Mouse (Mus musculus): ENCODE results near the gene Rapgef5. TPM values are rescaled to one million over a fixed set of nuclear protein-coding genes. Genes with fewer than 3 reads are reported as not detected.

Gene Rapgef5
- total and polyA plus RNA-seq, 3 experiments: not detected

GRCm38 (mm10) chr12:117702928-117703327, 186.6 kb downstream of the Rapgef5 start:
- no peak overlapping the region for H3K27ac ChIP-seq (ENCODE audit: control insufficient read depth, low read depth, low read length)
- no peaks in the 10 kb centered on the region for H3K36me3 ChIP-seq (ENCODE audit: control insufficient read depth in 1 of 2, insufficient read depth in 2 of 2, low read length in 2 of 2)
- no peak overlapping the region for H3K9ac ChIP-seq (ENCODE audit: control insufficient read depth, low read depth, low read length, poor library complexity, severe bottlenecking)
- no peak for DNase-seq (ENCODE audit: low read depth, low spot score)
- H3K4me1 ChIP-seq (ENCODE audit: control insufficient read depth in 1 of 2, insufficient read depth in 2 of 2, low read length in 2 of 2): no peaks in the 10 kb centered on the region
- H3K79me2 ChIP-seq (ENCODE audit: control insufficient read depth, insufficient read depth, low read length, poor library complexity): no peaks in the 10 kb centered on the region
- H3K9me3 ChIP-seq (replicated peaks; ENCODE audit: insufficient read depth, low read length): no peaks in the 10 kb centered on the region
- TF ChIP-seq ZMIZ1 (IDR thresholded peaks at IDR 0.05; ENCODE audit: low read depth, low read length) (no peak), MAFK (IDR thresholded peaks at IDR 0.05; ENCODE audit: borderline replicate concordance, low read depth, low read length) (no peak), SMC3 (IDR thresholded peaks at IDR 0.05; ENCODE audit: low read depth, low read length) (no peak), RAD21 (IDR thresholded peaks at IDR 0.05; ENCODE audit: low read depth, low read length) (no peak), KAT2A (conservative IDR thresholded peaks at IDR 0.05; ENCODE audit: low read depth, low read length) (no peak)
- no peak overlapping the region for H3K4me3 ChIP-seq (ENCODE audit: control insufficient read depth in 1 of 2, insufficient read depth in 1 of 2, low read depth in 2 of 2, low read length in 2 of 2)
- H3K27me3 ChIP-seq (ENCODE audit: control insufficient read depth in 1 of 2, insufficient read depth in 2 of 2, low read length in 2 of 2): no peaks in the 10 kb centered on the region

GRCm38 (mm10) chr12:117703413-117703812, 187.1 kb downstream of the Rapgef5 start:
- no peaks in the 10 kb centered on the region for H3K4me1 ChIP-seq (ENCODE audit: control insufficient read depth in 1 of 2, insufficient read depth in 2 of 2, low read length in 2 of 2)
- DNase-seq (ENCODE audit: low read depth, low spot score): no peak
- no peak for TF ChIP-seq MXI1 (IDR thresholded peaks at IDR 0.05; ENCODE audit: low read depth, low read length)
- no peak for TF ChIP-seq GABPA (IDR thresholded peaks at IDR 0.05; ENCODE audit: low read depth, low read length)
- no peak for TF ChIP-seq RAD21 (IDR thresholded peaks at IDR 0.05; ENCODE audit: low read depth, low read length)
- no peak for TF ChIP-seq HCFC1 (IDR thresholded peaks at IDR 0.05; ENCODE audit: low read depth, low read length)
- no peak for TF ChIP-seq POLR2AphosphoS5 (IDR thresholded peaks at IDR 0.05; ENCODE audit: borderline replicate concordance, low read depth, low read length)
- no peak for TF ChIP-seq TBP (IDR thresholded peaks at IDR 0.05; ENCODE audit: low read depth, low read length)
- TF ChIP-seq ZC3H11A (IDR thresholded peaks at IDR 0.05; ENCODE audit: low read depth, low read length): no peak
- no peak for TF ChIP-seq ZMIZ1 (IDR thresholded peaks at IDR 0.05; ENCODE audit: low read depth, low read length)
- no peak for TF ChIP-seq POLR2AphosphoS2 (IDR thresholded peaks at IDR 0.05; ENCODE audit: low read length)
- no peaks in the 10 kb centered on the region for H3K79me2 ChIP-seq (ENCODE audit: control insufficient read depth, insufficient read depth, low read length, poor library complexity)
- no peak overlapping the region for H3K27ac ChIP-seq (ENCODE audit: control insufficient read depth, low read depth, low read length)
- no peak overlapping the region for H3K9ac ChIP-seq (ENCODE audit: control insufficient read depth, low read depth, low read length, poor library complexity, severe bottlenecking)
- no peaks in the 10 kb centered on the region for H3K9me3 ChIP-seq (replicated peaks; ENCODE audit: insufficient read depth, low read length)
- H3K27me3 ChIP-seq (ENCODE audit: control insufficient read depth in 1 of 2, insufficient read depth in 2 of 2, low read length in 2 of 2): no peaks in the 10 kb centered on the region
- no peaks in the 10 kb centered on the region for H3K36me3 ChIP-seq (ENCODE audit: control insufficient read depth in 1 of 2, insufficient read depth in 2 of 2, low read length in 2 of 2)
- H3K4me3 ChIP-seq (ENCODE audit: control insufficient read depth in 1 of 2, insufficient read depth in 1 of 2, low read depth in 2 of 2, low read length in 2 of 2): no peak overlapping the region

DNA sequence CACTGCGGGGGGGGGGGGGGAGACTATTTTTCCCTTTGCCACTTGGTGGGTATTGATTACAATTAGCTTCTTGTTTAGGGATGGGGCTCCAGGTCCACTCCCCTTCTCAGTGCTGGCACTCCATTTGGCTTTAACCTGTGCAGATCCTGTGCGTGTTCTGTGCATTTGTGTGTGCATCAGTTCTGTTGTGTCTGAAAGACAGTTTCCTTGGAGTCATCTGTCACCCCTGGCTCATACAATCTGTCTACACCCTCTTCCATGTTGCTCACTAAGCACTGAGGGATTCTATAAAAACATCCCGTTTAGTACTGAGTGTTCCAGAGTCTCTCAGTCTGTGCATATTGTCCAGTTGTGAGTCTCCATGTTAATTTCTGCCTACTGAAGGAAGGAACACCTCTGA, 189.0 kb downstream of the Rapgef5 start:
- H3K79me2 ChIP-seq (ENCODE audit: control insufficient read depth, insufficient read depth, low read length, poor library complexity): no peaks in the 10 kb centered on the region
- no peaks in the 10 kb centered on the region for H3K4me1 ChIP-seq (ENCODE audit: control insufficient read depth in 1 of 2, insufficient read depth in 2 of 2, low read length in 2 of 2)
- no peak overlapping the region for H3K4me3 ChIP-seq (ENCODE audit: control insufficient read depth in 1 of 2, insufficient read depth in 1 of 2, low read depth in 2 of 2, low read length in 2 of 2)
- H3K27ac ChIP-seq (ENCODE audit: control insufficient read depth, low read depth, low read length): no peak overlapping the region
- H3K9me3 ChIP-seq (replicated peaks; ENCODE audit: insufficient read depth, low read length): no peaks in the 10 kb centered on the region
- no peak for DNase-seq (ENCODE audit: low read depth, low spot score)
- H3K9ac ChIP-seq (ENCODE audit: control insufficient read depth, low read depth, low read length, poor library complexity, severe bottlenecking): no peak overlapping the region
- TF ChIP-seq MAX (IDR thresholded peaks at IDR 0.05; ENCODE audit: low read length): no peak
- TF ChIP-seq KAT2A (conservative IDR thresholded peaks at IDR 0.05; ENCODE audit: low read depth, low read length): no peak
- TF ChIP-seq TCF12 (IDR thresholded peaks at IDR 0.05; ENCODE audit: low read depth, low read length): no peak
- TF ChIP-seq CHD1 (IDR thresholded peaks at IDR 0.05; ENCODE audit: low read depth, low read length): no peak
- TF ChIP-seq BHLHE40 (IDR thresholded peaks at IDR 0.05; ENCODE audit: borderline replicate concordance, low read depth, low read length): no peak
- no peak for TF ChIP-seq CTCF (IDR thresholded peaks at IDR 0.05 in 2 of 3, conservative IDR thresholded peaks at IDR 0.05 in 1 of 3; ENCODE audit: control insufficient read depth in 1 of 3, insufficient read depth in 1 of 3, low read depth in 2 of 3, low read length in 3 of 3, poor library complexity in 1 of 3, severe bottlenecking in 1 of 3)
- TF ChIP-seq RCOR1 (IDR thresholded peaks at IDR 0.05; ENCODE audit: low read depth, low read length): no peak
- TF ChIP-seq TBP (IDR thresholded peaks at IDR 0.05; ENCODE audit: low read depth, low read length): no peak
- no peak for TF ChIP-seq GABPA (IDR thresholded peaks at IDR 0.05; ENCODE audit: low read depth, low read length)
- no peak for TF ChIP-seq GATA1 (IDR thresholded peaks at IDR 0.05; ENCODE audit: low read depth, low read length)
- TF ChIP-seq ZMIZ1 (IDR thresholded peaks at IDR 0.05; ENCODE audit: low read depth, low read length): no peak
- TF ChIP-seq ZC3H11A (IDR thresholded peaks at IDR 0.05; ENCODE audit: low read depth, low read length): no peak
- no peak for TF ChIP-seq MEF2A (IDR thresholded peaks at IDR 0.05; ENCODE audit: extremely low read depth, insufficient replicate concordance, low read depth, low read length, poor library complexity, severe bottlenecking)
- TF ChIP-seq POLR2AphosphoS5 (IDR thresholded peaks at IDR 0.05; ENCODE audit: borderline replicate concordance, low read depth, low read length): no peak
- TF ChIP-seq POLR2AphosphoS2 (IDR thresholded peaks at IDR 0.05; ENCODE audit: low read length): no peak
- TF ChIP-seq MYB (IDR thresholded peaks at IDR 0.05; ENCODE audit: low read depth, low read length): no peak
- no peaks in the 10 kb centered on the region for H3K27me3 ChIP-seq (ENCODE audit: control insufficient read depth in 1 of 2, insufficient read depth in 2 of 2, low read length in 2 of 2)
- no peaks in the 10 kb centered on the region for H3K36me3 ChIP-seq (ENCODE audit: control insufficient read depth in 1 of 2, insufficient read depth in 2 of 2, low read length in 2 of 2)

Data from MEL (cell line).